Mouse (Mus musculus) kidney, adult 18-20 months (tissue): Measurements from ENCODE around the gene Pip4p1.

Experiments
- DNase-seq: peaks from one replicate; pipeline ENCODE4 v3.0.0; 2021

The Pip4p1 gene

GRCm38 (mm10) chr14:50892091-50892490 is 38.6 kb downstream of the Pip4p1 start:
- DNase-seq: no peak

GRCm38 (mm10) chr14:50891621-50892020 is 39.0 kb downstream of the Pip4p1 start:
- DNase-seq: no peak

GRCm38 (mm10) chr14:50876236-50876950 is 54.3 kb downstream of the Pip4p1 start:
- no peak for DNase-seq
